Mouse (Mus musculus) ES-Bruce4 (cell line): ENCODE results near the gene Kmt2a.

Experiments
- CTCF ChIP-seq: IDR thresholded peaks from one replicate; pipeline ENCODE4 v1.8.1; 2011; ENCODE audit warnings: low read depth, low read length
- EP300 ChIP-seq: IDR thresholded peaks from 2 replicates; pipeline ENCODE4 v1.6.1; 2011; ENCODE audit warnings: low read depth, low read length; ENCODE audit not compliant: insufficient read depth
- POLR2A ChIP-seq: IDR thresholded peaks from one replicate; pipeline ENCODE4 v1.8.1; 2011; ENCODE audit warnings: low read length; ENCODE audit not compliant: insufficient read depth

DNA sequence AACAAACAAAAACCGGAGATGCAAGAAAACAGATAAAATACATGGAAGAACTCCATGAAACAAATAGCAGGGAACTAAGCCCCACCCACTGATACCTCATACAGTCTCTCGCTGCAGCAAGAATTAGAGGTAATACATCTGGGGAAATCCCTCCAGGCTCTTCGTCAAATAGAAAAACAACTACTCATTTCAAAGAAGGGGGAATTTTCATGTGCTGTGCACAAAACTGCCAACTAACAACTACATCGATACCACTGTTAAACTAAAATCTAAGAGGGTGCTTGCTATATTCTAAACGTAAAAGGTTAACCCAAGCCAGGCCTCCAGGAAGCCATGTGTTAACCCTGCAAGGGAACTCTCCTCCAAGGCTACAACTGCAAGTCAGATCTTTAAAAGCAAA is 7.4 kb downstream of the Kmt2a start:
- no peak for TF ChIP-seq CTCF
- TF ChIP-seq POLR2A: no peak
- no peak for TF ChIP-seq EP300
